Mouse (Mus musculus) testis, adult 2 months (tissue): ENCODE measurements around the gene Tpst1.

Experiments used
- CTCF ChIP-seq: fragments of 200-500 bp; IDR thresholded peaks from 2 replicates; pipeline ENCODE4 v1.5.1; 2012; ENCODE audit warnings: low read depth, mild to moderate bottlenecking, inconsistent platforms, low read length, moderate library complexity; ENCODE audit not compliant: control insufficient read depth, insufficient read depth, insufficient replicate concordance
- POLR2A ChIP-seq: fragments of 200-500 bp; IDR thresholded peaks from 2 replicates; pipeline ENCODE4 v1.6.1; 2012; ENCODE audit warnings: low read depth, mild to moderate bottlenecking, inconsistent platforms, low read length, moderate library complexity; ENCODE audit not compliant: control insufficient read depth

- no peak for TF ChIP-seq POLR2A
- TF ChIP-seq CTCF: no peak
Measured at GRCm38 (mm10) chr5:130050416-130050815, 22.7 kb upstream of the Tpst1 start.
